Mouse (Mus musculus) limb, embryonic 13.5 days (tissue): ENCODE measurements around the gene Cacng5. TPM values are rescaled to one million over a fixed set of nuclear protein-coding genes. Genes with fewer than 3 reads are reported as not detected.

Experiments
- ATAC-seq: fragments of 200-750 bp; cut with Nextera tagmentation; 2 replicates; pipeline ENCODE4 v1.8.0; 2017; ENCODE audit warnings: low read depth, moderate number of reproducible peaks, moderate TSS enrichment; ENCODE audit not compliant: low FRiP score
- H3K27ac ChIP-seq: fragments of 300-500 bp; sonication (generic); 2 replicates; pipeline ENCODE4 v1.5.1; 2015; ENCODE audit warnings: inconsistent platforms, mild to moderate bottlenecking, moderate library complexity
- H3K27me3 ChIP-seq: fragments of 300-500 bp; sonication (generic); 2 replicates; pipeline ENCODE4 v1.6.1; 2015; ENCODE audit warnings: mild to moderate bottlenecking, inconsistent platforms
- H3K36me3 ChIP-seq: fragments of 300-500 bp; sonication (generic); 2 replicates; pipeline ENCODE4 v1.6.1; 2015; ENCODE audit warnings: inconsistent platforms, mild to moderate bottlenecking, moderate library complexity
- H3K4me1 ChIP-seq: fragments of 300-500 bp; sonication (generic); 2 replicates; pipeline ENCODE4 v1.6.1; 2015; ENCODE audit warnings: inconsistent platforms
- H3K4me2 ChIP-seq: fragments of 300-500 bp; sonication (generic); replicated peaks from 2 replicates; pipeline ENCODE4 v1.6.1; 2015; ENCODE audit warnings: inconsistent platforms, mild to moderate bottlenecking, moderate library complexity
- H3K4me3 ChIP-seq: fragments of 300-500 bp; sonication (generic); 2 replicates; pipeline ENCODE4 v1.5.1; 2015; ENCODE audit warnings: moderate library complexity, mild to moderate bottlenecking, inconsistent platforms
- H3K9ac ChIP-seq: fragments of 300-500 bp; sonication (generic); 2 replicates; pipeline ENCODE4 v1.6.1; 2015; ENCODE audit warnings: mild to moderate bottlenecking, inconsistent platforms
- H3K9me3 ChIP-seq: fragments of 300-500 bp; sonication (generic); 2 replicates; pipeline ENCODE4 v1.6.1; 2016; ENCODE audit warnings: inconsistent platforms
- WGBS: fragments of 180-500 bp; shearing (Covaris S2); methylation state at CpG from one replicate; pipeline ENCODE4 v1.1.7; 2015; 5-methylcytosine and 5-hydroxymethylcytosine counted together
- polyA plus RNA-seq: library from polyadenylated mRNA; unstranded; fragments of >200 nt; fragmentation: Nextera tagmentation; extraction: Ambion mirVana; gene quantifications from 2 replicates; pipeline ENCODE4 v1.2.1, GENCODE M21; 2015

Cacng5 gene
- polyA plus RNA-seq, 1 experiment from 2014 or later: 0.13 TPM

DNA sequence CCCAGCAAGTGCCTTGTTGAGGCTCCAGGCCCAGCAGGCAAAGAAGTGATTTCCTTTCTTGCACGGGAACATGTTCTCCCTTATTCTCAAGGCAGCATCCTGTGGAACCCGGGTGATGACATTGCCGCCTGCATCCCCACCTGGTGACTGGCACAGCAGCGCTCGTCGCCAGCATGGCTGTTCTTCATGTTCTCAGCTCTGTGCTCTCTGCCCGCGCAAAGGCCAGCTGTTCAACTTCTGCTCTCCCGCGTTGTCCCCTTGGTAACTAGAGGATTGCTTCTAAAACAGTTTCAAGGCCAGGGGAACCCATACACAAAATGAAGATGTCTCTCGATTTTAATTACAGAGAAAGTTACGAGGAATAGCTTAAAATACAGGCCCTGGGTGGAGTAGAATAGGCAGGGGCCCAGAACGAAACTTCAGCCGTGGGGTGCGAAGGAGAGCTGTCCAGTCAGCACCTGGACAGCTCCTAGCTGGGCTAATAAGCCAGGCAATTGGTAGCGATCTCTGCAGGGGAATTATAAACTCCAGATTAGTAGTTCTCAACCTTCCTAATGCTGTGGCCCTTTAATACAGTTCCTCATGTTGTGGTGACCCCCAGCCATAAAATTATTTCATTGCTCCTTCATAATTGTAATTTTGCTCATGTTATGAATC is 5.1 kb upstream of the Cacng5 start:
- 43% methylated on average over 16 of the region's 16 CpGs for WGBS
- ATAC-seq: no peak
- Histone ChIP-seq H3K4me2 (no peak overlapping the region), H3K9me3 (no peaks in the 10 kb centered on the region), H3K36me3 (no peaks in the 10 kb centered on the region), H3K27ac (no peak overlapping the region), H3K4me1 (no peaks in the 10 kb centered on the region), H3K4me3 (no peak overlapping the region), H3K27me3 (peaks cover 28% of the 10 kb centered on the region), H3K9ac (no peak overlapping the region)

DNA sequence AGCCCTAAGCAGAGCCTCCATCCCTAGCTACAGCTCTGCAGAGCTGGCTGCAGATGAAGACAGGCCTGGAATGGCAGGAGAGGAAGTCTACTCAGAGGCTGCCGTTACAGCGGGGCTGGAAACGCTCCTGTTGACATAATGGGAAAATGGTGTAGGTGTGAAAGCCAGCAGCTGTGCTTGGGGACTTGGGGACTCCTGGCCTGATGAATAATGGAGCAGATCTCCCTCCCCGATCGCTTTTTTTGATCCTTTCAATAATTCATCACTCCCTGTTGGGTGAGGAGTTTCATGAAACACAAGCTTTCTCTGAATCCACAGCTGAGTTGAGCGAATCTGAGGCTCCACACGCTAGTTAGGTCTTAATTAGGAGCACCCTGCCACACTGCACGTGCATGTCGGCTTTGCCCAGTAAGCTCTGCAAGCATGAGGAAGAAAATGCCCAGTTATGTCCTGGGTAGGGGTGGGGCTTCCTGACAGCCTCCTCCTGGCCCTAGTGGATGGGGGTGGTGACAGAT is 2.9 kb upstream of the Cacng5 start:
- Histone ChIP-seq H3K36me3 (no peaks in the 10 kb centered on the region), H3K4me3 (no peak overlapping the region), H3K9me3 (no peaks in the 10 kb centered on the region), H3K4me2 (no peak overlapping the region), H3K27ac (no peak overlapping the region), H3K4me1 (no peaks in the 10 kb centered on the region), H3K27me3 (peaks cover 49% of the 10 kb centered on the region), H3K9ac (no peak overlapping the region)
- ATAC-seq: no peak
- 67% methylated on average over 9 of the region's 9 CpGs for WGBS

GRCm38 (mm10) chr11:107913317-107913716 is 1.5 kb downstream of the Cacng5 start:
- Histone ChIP-seq H3K4me1 (no peaks in the 10 kb centered on the region), H3K9me3 (no peaks in the 10 kb centered on the region), H3K4me3 (no peak overlapping the region), H3K27me3 (peaks cover 51% of the 10 kb centered on the region), H3K9ac (no peak overlapping the region), H3K4me2 (no peak overlapping the region), H3K36me3 (no peaks in the 10 kb centered on the region), H3K27ac (no peak overlapping the region)
- ATAC-seq: no peak
- WGBS: 68% methylated on average over 3 of the region's 3 CpGs

- H3K4me2 ChIP-seq: no peak overlapping the region
- WGBS: 59% methylated on average over 9 of the region's 9 CpGs
- no peak overlapping the region for H3K4me3 ChIP-seq
- no peaks in the 10 kb centered on the region for H3K36me3 ChIP-seq
- no peaks in the 10 kb centered on the region for H3K27me3 ChIP-seq
- ATAC-seq: no peak
- H3K27ac ChIP-seq: no peak overlapping the region
- 0 out of 2 replicates have a peak, but pooled peaks cover 6% of the 10 kb centered on the region for H3K4me1 ChIP-seq
- no peaks in the 10 kb centered on the region for H3K9me3 ChIP-seq
- no peak overlapping the region for H3K9ac ChIP-seq
These were observed 9.5 kb downstream of the Cacng5 start for GRCm38 (mm10) chr11:107905364-107905763.

DNA sequence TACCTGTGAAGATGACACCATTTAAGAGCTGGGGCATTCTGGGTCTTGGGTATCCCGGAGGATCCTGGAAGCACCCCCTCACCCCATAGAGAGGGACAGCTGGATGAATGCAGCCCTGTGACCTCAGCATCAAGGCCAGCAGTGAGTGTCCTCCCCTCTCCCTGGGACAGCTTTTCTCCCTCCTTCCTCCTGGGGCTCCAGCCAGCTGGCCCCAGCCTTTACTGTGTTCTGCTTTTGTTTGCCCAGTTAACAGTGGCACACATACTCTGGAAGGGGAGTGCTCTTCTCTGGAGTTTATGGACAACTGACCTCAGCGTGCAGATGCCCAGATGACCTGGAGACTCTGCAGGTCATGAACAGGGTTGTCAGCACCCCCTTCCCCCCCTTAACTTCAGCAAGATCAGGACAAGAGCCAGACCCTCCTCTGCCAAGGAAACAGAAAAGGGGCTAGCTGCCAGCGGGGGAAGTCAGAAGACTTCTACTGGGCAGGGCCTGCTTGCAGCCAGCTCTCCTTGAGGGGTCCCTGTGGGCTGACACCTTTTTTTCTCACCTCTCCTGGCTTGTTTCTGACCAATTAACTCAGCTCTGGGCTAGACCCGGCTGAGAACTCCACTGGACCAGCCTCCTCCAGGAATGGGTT is 10.8 kb downstream of the Cacng5 start:
- Histone ChIP-seq H3K27me3 (no peaks in the 10 kb centered on the region), H3K4me3 (no peak overlapping the region), H3K9ac (no peak overlapping the region), H3K36me3 (no peaks in the 10 kb centered on the region), H3K27ac (no peak overlapping the region), H3K4me2 (no peak overlapping the region), H3K4me1 (0 out of 2 replicates have a peak, but pooled peaks cover 6% of the 10 kb centered on the region), H3K9me3 (no peaks in the 10 kb centered on the region)
- 29% methylated on average over 4 of the region's 4 CpGs for WGBS
- ATAC-seq: no peak

DNA sequence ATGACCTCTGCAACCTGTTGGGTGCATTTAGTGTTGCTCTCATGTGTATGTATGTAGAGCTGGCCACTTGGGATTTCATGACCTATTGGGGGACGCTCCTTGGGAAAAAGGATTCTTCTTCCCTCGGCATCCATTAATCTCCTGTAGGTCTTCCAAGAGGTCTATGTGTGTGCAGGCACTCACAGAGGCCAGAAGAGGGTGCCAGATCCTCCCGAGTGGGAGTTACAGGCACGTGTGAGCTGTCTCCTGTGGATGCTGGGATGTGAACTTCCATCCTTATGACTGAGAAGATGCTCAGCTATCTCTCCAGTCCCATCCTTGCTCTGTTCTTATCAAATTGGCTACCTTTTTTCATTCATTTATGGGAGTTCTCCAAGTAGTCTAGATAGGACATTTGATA is 14.4 kb downstream of the Cacng5 start:
- no peak overlapping the region for H3K27ac ChIP-seq
- H3K4me3 ChIP-seq: no peak overlapping the region
- 0 out of 2 replicates have a peak, but pooled peaks cover 6% of the 10 kb centered on the region for H3K4me1 ChIP-seq
- no peaks in the 10 kb centered on the region for H3K9me3 ChIP-seq
- H3K9ac ChIP-seq: no peak overlapping the region
- H3K27me3 ChIP-seq: no peaks in the 10 kb centered on the region; the same call in 1 of the 2 replicates
- no peak overlapping the region for H3K4me2 ChIP-seq
- 45% methylated on average over 4 of the region's 4 CpGs for WGBS
- ATAC-seq: no peak
- no peaks in the 10 kb centered on the region for H3K36me3 ChIP-seq

GRCm38 (mm10) chr11:107898698-107899097 is 16.2 kb downstream of the Cacng5 start:
- Histone ChIP-seq H3K9me3 (no peaks in the 10 kb centered on the region), H3K27ac (no peak overlapping the region), H3K27me3 (no peaks in the 10 kb centered on the region; the same call in 1 of the 2 replicates), H3K4me2 (no peak overlapping the region), H3K9ac (no peak overlapping the region), H3K36me3 (no peaks in the 10 kb centered on the region), H3K4me3 (no peak overlapping the region), H3K4me1 (no peaks in the 10 kb centered on the region)
- ATAC-seq: no peak
- 61% methylated on average over 2 of the region's 2 CpGs for WGBS

GRCm38 (mm10) chr11:107895635-107896034 is 19.2 kb downstream of the Cacng5 start:
- H3K4me1 ChIP-seq: peaks cover 3% of the 10 kb centered on the region; the same call in 1 of the 2 replicates
- H3K27ac ChIP-seq: no peak overlapping the region
- WGBS: 56% methylated on average over 4 of the region's 4 CpGs
- H3K36me3 ChIP-seq: no peaks in the 10 kb centered on the region
- no peak for ATAC-seq
- H3K9me3 ChIP-seq: no peaks in the 10 kb centered on the region
- no peak overlapping the region for H3K4me2 ChIP-seq
- H3K4me3 ChIP-seq: no peak overlapping the region
- H3K27me3 ChIP-seq: no peaks in the 10 kb centered on the region; the same call in 1 of the 2 replicates
- no peak overlapping the region for H3K9ac ChIP-seq

GRCm38 (mm10) chr11:107891377-107891776 is 23.5 kb downstream of the Cacng5 start:
- peaks cover 3% of the 10 kb centered on the region; the same call in 1 of the 2 replicates for H3K4me1 ChIP-seq
- H3K27ac ChIP-seq: no peak overlapping the region
- H3K9me3 ChIP-seq: no peaks in the 10 kb centered on the region
- H3K9ac ChIP-seq: no peak overlapping the region
- 87% methylated on average over 3 of the region's 3 CpGs for WGBS
- H3K4me3 ChIP-seq: no peak overlapping the region
- no peak overlapping the region for H3K4me2 ChIP-seq
- H3K27me3 ChIP-seq: no peaks in the 10 kb centered on the region
- H3K36me3 ChIP-seq: no peaks in the 10 kb centered on the region
- ATAC-seq: no peak

DNA sequence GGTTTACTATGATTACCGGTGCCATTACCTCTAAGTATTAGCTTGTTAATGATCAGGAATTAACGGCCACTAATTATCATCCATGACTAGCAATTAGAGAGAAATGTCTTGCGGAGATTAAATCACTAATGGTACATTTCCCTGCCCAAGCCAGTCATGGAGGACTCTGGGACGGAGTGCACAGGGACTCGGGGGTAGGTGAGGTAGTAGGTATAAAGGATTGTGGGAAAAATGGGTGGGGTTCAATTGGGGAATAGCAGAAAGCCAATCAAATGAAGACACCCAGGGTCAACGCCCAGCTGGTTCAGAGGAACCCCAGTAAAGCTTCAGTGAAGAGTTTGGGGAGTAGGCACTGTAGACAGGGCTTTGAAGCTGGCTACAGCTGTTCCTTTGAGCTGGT is 27.5 kb downstream of the Cacng5 start:
- H3K4me1 ChIP-seq: no peaks in the 10 kb centered on the region
- no peak overlapping the region for H3K4me3 ChIP-seq
- no peak for ATAC-seq
- no peaks in the 10 kb centered on the region for H3K9me3 ChIP-seq
- 79% methylated on average over 6 of the region's 6 CpGs for WGBS
- no peak overlapping the region for H3K9ac ChIP-seq
- H3K4me2 ChIP-seq: no peak overlapping the region
- H3K27me3 ChIP-seq: no peaks in the 10 kb centered on the region
- no peak overlapping the region for H3K27ac ChIP-seq
- H3K36me3 ChIP-seq: no peaks in the 10 kb centered on the region

DNA sequence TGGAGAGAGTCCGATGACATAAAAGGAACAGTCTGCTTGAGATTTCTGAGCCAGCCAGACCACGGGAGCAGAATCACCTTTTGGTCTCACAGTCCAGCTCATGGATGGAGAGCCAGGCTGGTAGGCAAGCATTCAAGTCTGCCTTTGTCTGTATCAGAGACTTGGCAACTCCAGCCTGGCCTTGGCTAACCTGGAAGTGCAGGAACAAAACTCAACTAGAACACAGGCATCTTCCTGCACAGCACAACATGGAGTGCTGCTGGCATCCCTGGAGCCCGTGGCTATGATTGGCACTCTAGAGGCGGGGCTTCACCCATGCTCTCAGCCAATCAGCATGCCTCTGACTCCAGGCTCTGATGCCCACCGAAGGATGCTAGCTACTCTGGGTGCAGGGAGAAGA is 38.0 kb downstream of the Cacng5 start:
- no peaks in the 10 kb centered on the region for H3K9me3 ChIP-seq
- no peak overlapping the region for H3K9ac ChIP-seq
- no peak for ATAC-seq
- H3K4me1 ChIP-seq: no peaks in the 10 kb centered on the region
- H3K4me3 ChIP-seq: no peak overlapping the region
- H3K27ac ChIP-seq: no peak overlapping the region
- no peaks in the 10 kb centered on the region for H3K27me3 ChIP-seq
- no peak overlapping the region for H3K4me2 ChIP-seq
- no peaks in the 10 kb centered on the region for H3K36me3 ChIP-seq
- WGBS: 78% methylated on average over 5 of the region's 5 CpGs

DNA sequence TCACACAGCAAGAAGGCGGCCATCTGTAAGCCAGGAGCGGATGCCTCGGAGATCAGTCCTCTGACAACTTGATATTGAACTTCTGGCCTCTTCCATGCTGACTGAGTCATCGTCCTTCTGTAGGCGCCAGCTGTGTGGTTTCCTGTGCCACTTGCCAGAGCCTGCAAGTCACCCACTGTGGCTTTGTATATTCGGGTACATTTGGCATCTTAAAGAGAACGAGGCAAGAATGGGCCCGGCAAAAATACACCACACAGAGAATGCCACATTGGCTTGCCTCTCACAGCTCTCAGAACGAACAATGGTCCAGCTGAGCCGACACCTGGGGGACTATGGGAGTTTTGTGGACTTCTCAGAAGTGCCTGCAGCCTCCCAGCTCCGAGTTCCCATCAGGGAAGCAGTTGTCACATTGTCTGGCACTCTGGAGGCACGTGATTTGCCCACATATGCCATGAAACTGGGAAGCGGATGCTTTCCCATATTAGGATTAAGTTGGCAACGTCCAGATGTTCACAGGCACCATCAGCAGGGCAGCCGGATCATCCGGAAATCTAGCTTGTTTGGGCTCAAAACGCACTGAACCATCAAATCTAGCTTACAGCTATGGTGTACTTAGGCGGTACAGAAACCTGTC is 38.9 kb downstream of the Cacng5 start:
- Histone ChIP-seq H3K4me1 (no peaks in the 10 kb centered on the region), H3K9me3 (no peaks in the 10 kb centered on the region), H3K36me3 (no peaks in the 10 kb centered on the region), H3K9ac (no peak overlapping the region), H3K27ac (no peak overlapping the region), H3K27me3 (no peaks in the 10 kb centered on the region), H3K4me3 (no peak overlapping the region), H3K4me2 (no peak overlapping the region)
- ATAC-seq: no peak
- 86% methylated on average over 18 of the region's 18 CpGs for WGBS
